Mouse (Mus musculus) induced T-regulatory cell, adult 2 months (primary cell): Measurements from ENCODE around the gene Hist1h4d.
A peak's percentile ranks its signal among the peaks of the same experiment; 100 is the strongest.

ENCODE experiments used
- DNase-seq: peaks from one replicate; pipeline ENCODE4 v3.0.0-alpha.2; 2012; ENCODE audit warnings: low read depth

Hist1h4d gene

GRCm38 (mm10) chr13:23593051-23593770 is 11.8 kb downstream of the Hist1h4d start:
- DNase-seq, result peak; percentile 48

GRCm38 (mm10) chr13:23595185-23595584 is 13.8 kb downstream of the Hist1h4d start:
- no peak for DNase-seq

GRCm38 (mm10) chr13:23595622-23596372 is 14.4 kb downstream of the Hist1h4d start:
- DNase-seq, result no peak

GRCm38 (mm10) chr13:23597957-23598356 is 16.6 kb downstream of the Hist1h4d start:
- peak; percentile 93 for DNase-seq

- no peak for DNase-seq
Measured at GRCm38 (mm10) chr13:23603182-23603699, 21.8 kb downstream of the Hist1h4d start.

GRCm38 (mm10) chr13:23604452-23604851 is 23.1 kb downstream of the Hist1h4d start:
- no peak for DNase-seq

- no peak for DNase-seq
Measured at GRCm38 (mm10) chr13:23605052-23605451, 23.7 kb downstream of the Hist1h4d start.

- no peak for DNase-seq
Measured at GRCm38 (mm10) chr13:23609209-23609608, 27.8 kb downstream of the Hist1h4d start.

GRCm38 (mm10) chr13:23609844-23610243 is 28.4 kb downstream of the Hist1h4d start:
- DNase-seq, result no peak

GRCm38 (mm10) chr13:23610393-23610792 is 29.0 kb downstream of the Hist1h4d start:
- no peak for DNase-seq

- no peak for DNase-seq
Measured at GRCm38 (mm10) chr13:23611638-23612037, 30.2 kb downstream of the Hist1h4d start.

GRCm38 (mm10) chr13:23620056-23620732 is 38.8 kb downstream of the Hist1h4d start:
- peak; percentile 46 for DNase-seq

GRCm38 (mm10) chr13:23620733-23621531 is 39.5 kb downstream of the Hist1h4d start, which contains the start of gene Hist1h2be:
Gene Hist1h2be, minus strand, starts transcription at chr13:23621124.
- DNase-seq, result peak; percentile 95

- peak; percentile 93 for DNase-seq
Measured at GRCm38 (mm10) chr13:23621532-23622174, 40.3 kb downstream of the Hist1h4d start.

GRCm38 (mm10) chr13:23622175-23622671 is 40.8 kb downstream of the Hist1h4d start, which contains the start of gene Hist1h1e:
Gene Hist1h1e, minus strand, starts transcription at chr13:23622558.
- DNase-seq, result peak; percentile 87

GRCm38 (mm10) chr13:23622861-23623450 is 41.6 kb downstream of the Hist1h4d start:
- DNase-seq, result no peak

- DNase-seq, result peak; percentile 34
Measured at GRCm38 (mm10) chr13:23630653-23631052, 49.3 kb downstream of the Hist1h4d start.
